27 mouse cellular contexts compared by ENCODE assay signal in genomic region chr10:117645487-117645964, GRCm38 (mm10). TPM values are rescaled to one million over a fixed set of nuclear protein-coding genes. Genes with fewer than 3 reads are reported as not detected.
"Had no signal": no experiment of that assay in that cellular context is flagged by ENCODE, and none has a peak within 500 bp of the region (broad histone marks: within the 10 kb centered on the region; RNA-seq: fewer than 3 reads in every experiment).

No protein-coding gene starts in this region.

- H3K9ac ChIP-seq: embryonic facial prominence, embryonic 12.5 days; embryonic facial prominence, embryonic 13.5 days; embryonic facial prominence, embryonic 15.5 days; forebrain, embryonic 12.5 days; forebrain, embryonic 13.5 days; forebrain, embryonic 15.5 days; forebrain, postnatal 0 days had no signal

- H3K27ac ChIP-seq: embryonic facial prominence, embryonic 10.5 days; embryonic facial prominence, embryonic 12.5 days; embryonic facial prominence, embryonic 13.5 days; embryonic facial prominence, embryonic 15.5 days; forebrain, embryonic 10.5 days; forebrain, embryonic 12.5 days; forebrain, embryonic 13.5 days; forebrain, embryonic 15.5 days; gastrocnemius, adult 2 months; heart, adult 2 months had no signal

- H3K9me3 ChIP-seq: embryonic facial prominence, embryonic 10.5 days; embryonic facial prominence, embryonic 12.5 days; embryonic facial prominence, embryonic 13.5 days; embryonic facial prominence, embryonic 15.5 days; forebrain, embryonic 10.5 days; forebrain, embryonic 12.5 days; forebrain, embryonic 13.5 days; forebrain, embryonic 15.5 days had no signal

- H3K4me1 ChIP-seq: embryonic facial prominence, embryonic 15.5 days had no signal

- H3K4me3 ChIP-seq: embryonic facial prominence, embryonic 10.5 days; embryonic facial prominence, embryonic 12.5 days; embryonic facial prominence, embryonic 13.5 days; embryonic facial prominence, embryonic 15.5 days; erythroblast, embryonic 14.5 days; forebrain, embryonic 10.5 days; forebrain, embryonic 12.5 days; forebrain, embryonic 13.5 days; forebrain, embryonic 15.5 days; gastrocnemius, adult 2 months; heart, adult 2 months had no signal

- H3K27me3 ChIP-seq: embryonic facial prominence, embryonic 12.5 days; embryonic facial prominence, embryonic 13.5 days; embryonic facial prominence, embryonic 15.5 days; forebrain, embryonic 12.5 days; forebrain, embryonic 15.5 days had no signal

- DNase-seq: cerebellum, adult 9-10 months; cerebellum, adult 9-11 months; cerebellum, postnatal 10 days; cerebellum, postnatal 14 days; cerebellum, postnatal 25 days; cerebellum, postnatal 36 days; embryo, embryonic 11 days; forebrain, postnatal 0 days; gastrocnemius, adult 2 months; gastrocnemius, postnatal 10 days; gastrocnemius, postnatal 14 days; gastrocnemius, postnatal 25 days; gastrocnemius, postnatal 36 days; heart, adult 11 months; heart, adult 18-20 months; heart, adult 2 months had no signal

- H3K4me2 ChIP-seq: embryonic facial prominence, embryonic 12.5 days; embryonic facial prominence, embryonic 13.5 days; embryonic facial prominence, embryonic 15.5 days; forebrain, embryonic 12.5 days; forebrain, embryonic 13.5 days; forebrain, embryonic 15.5 days had no signal

- ATAC-seq: forebrain, embryonic 13.5 days; forebrain, embryonic 14.5 days; forebrain, embryonic 15.5 days; forebrain, embryonic 16.5 days; forebrain, postnatal 0 days had no signal

- H3K36me3 ChIP-seq: embryonic facial prominence, embryonic 10.5 days; embryonic facial prominence, embryonic 12.5 days; embryonic facial prominence, embryonic 13.5 days; embryonic facial prominence, embryonic 15.5 days; forebrain, embryonic 10.5 days; forebrain, embryonic 12.5 days; forebrain, embryonic 15.5 days had no signal

RNA-seq across cellular contexts. Expression of gene Cpm, which starts 16.2 kb away (rescaled TPM):
- polyA plus RNA-seq: erythroblast, embryonic 14.5 days had no signal
